Mouse (Mus musculus) mouse trophoblast stem cell (cell line): ENCODE results near the gene Supt4a.

Experiments used
- in situ Hi-C, 2 experiments: fragments of 300-500 bp; cut with MseI, MboI; formaldehyde crosslinking; loops; 2 replicates in 1 of 2; 3 replicates in 1 of 2; pipeline ENCODE4 v1.15.1; 2025

Gene Supt4a

GRCm38 (mm10) chr11:87725515-87725914, 11.8 kb upstream of the Supt4a start:
- in situ Hi-C loops: no loop called here

- in situ Hi-C loops: no loop called here
Observed at GRCm38 (mm10) chr11:87725964-87726562, 11.3 kb upstream of the Supt4a start.

- in situ Hi-C loops: no loop called here
Observed at GRCm38 (mm10) chr11:87727021-87727420, 10.3 kb upstream of the Supt4a start.

- in situ Hi-C loops: no loop called here
Observed at GRCm38 (mm10) chr11:87727471-87727870, 9.9 kb upstream of the Supt4a start.

- in situ Hi-C loops: no loop called here
Observed at GRCm38 (mm10) chr11:87728850-87729592, 8.3 kb upstream of the Supt4a start.

GRCm38 (mm10) chr11:87729593-87730185, 7.7 kb upstream of the Supt4a start:
- in situ Hi-C loops: no loop called here

GRCm38 (mm10) chr11:87730652-87731310, 6.6 kb upstream of the Supt4a start:
- in situ Hi-C loops: no loop called here

- in situ Hi-C loops: no loop called here
Observed at GRCm38 (mm10) chr11:87734346-87734745, 3.0 kb upstream of the Supt4a start.

- in situ Hi-C loops: no loop called here
Observed at GRCm38 (mm10) chr11:87735691-87736090, 1.7 kb upstream of the Supt4a start.

GRCm38 (mm10) chr11:87736647-87737134, 661 bp upstream of the Supt4a start:
- in situ Hi-C loops: no loop called here

GRCm38 (mm10) chr11:87743691-87744090, 6.3 kb downstream of the Supt4a start:
- in situ Hi-C loops: no loop called here

GRCm38 (mm10) chr11:87744964-87745363, 7.6 kb downstream of the Supt4a start:
- in situ Hi-C loops: no loop called here

- in situ Hi-C loops: no loop called here
Observed at GRCm38 (mm10) chr11:87745632-87746555, 8.5 kb downstream of the Supt4a start.

GRCm38 (mm10) chr11:87747312-87747711, 10.0 kb downstream of the Supt4a start:
- in situ Hi-C loops: no loop called here

GRCm38 (mm10) chr11:87747716-87748115, 10.4 kb downstream of the Supt4a start:
- in situ Hi-C loops: no loop called here

GRCm38 (mm10) chr11:87748132-87749119, 11.1 kb downstream of the Supt4a start:
- in situ Hi-C loops: no loop called here

- in situ Hi-C loops: no loop called here
Observed at GRCm38 (mm10) chr11:87749192-87750042, 12.1 kb downstream of the Supt4a start.

- in situ Hi-C loops: no loop called here
Observed at GRCm38 (mm10) chr11:87750043-87750421, 12.7 kb downstream of the Supt4a start.

- in situ Hi-C loops: no loop called here
Observed at GRCm38 (mm10) chr11:87750521-87750920, 13.2 kb downstream of the Supt4a start.
